Mouse (Mus musculus) thymus, postnatal 14 days (tissue): ENCODE results near the gene Pex3.

ENCODE experiments used
- DNase-seq: peaks from one replicate; pipeline ENCODE4 v3.0.0; 2021

Pex3 gene

GRCm38 (mm10) chr10:13552646-13553497 is at the start of gene Pex3, which contains the start of gene Adat2:
TSS of gene Pex3 (minus strand) at chr10:13553142.
TSS of gene Adat2 (plus strand) at chr10:13552894.
- peak; percentile 93 for DNase-seq

DNA sequence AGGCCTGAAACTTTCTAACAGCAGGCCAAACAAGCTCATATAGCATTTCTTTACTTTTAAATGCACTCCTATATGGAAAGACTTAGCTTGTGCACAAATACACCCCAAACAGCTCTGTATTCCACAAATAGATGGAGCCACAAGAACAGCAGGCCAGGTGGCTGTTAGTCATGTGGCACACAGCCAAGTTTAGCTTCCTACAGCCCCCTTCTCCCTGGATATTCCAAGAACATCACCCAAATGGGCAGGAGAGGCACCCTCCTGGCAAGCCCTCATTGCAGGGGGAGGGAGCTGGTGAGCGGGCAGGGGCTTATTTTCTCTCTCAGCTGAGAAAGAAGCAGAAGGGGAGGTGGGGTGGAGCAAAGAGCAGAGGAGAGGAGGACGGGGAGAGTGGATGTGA is 48.0 kb upstream of the Pex3 start:
- no peak for DNase-seq

DNA sequence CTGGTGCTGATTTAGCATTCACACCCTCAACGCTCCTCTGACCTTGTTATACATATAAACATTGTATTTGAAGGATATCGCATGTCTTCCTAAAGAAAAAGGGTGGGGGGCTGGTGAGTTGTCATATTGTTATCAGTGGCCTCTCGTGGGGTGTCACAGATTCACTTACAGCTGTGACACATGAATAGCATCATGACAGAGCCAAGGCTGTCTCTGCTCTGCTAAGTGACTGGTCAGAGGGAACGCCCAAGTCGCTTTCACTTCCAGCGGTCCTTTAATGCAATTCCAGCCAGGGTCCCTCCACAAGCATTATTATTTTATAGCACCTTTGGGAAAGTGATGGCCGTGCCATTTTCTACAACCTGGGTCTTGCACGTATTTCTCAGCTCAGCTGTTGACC is 44.5 kb upstream of the Pex3 start:
- no peak for DNase-seq

DNA sequence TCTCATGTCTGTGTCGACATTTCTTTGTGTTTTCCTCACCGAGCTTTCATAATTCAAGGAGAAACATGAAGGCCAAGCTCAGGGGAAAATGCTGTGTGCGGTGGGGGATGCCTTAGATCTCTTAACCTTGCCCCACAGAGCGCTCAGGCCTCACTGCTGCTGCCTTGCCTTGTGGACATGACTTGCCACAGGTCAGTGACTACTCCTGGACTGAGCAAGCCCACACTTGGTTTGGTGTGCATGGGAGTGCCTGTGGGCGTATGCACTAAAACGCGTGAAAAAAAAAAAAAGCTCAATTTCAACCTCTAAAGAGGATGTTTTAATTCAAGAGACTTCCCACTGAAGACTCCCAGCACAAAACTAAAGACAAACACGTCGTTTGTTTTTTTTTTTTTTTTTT is 43.9 kb upstream of the Pex3 start:
- DNase-seq = no peak

GRCm38 (mm10) chr10:13596073-13596472 is 43.1 kb upstream of the Pex3 start:
- DNase-seq = no peak

DNA sequence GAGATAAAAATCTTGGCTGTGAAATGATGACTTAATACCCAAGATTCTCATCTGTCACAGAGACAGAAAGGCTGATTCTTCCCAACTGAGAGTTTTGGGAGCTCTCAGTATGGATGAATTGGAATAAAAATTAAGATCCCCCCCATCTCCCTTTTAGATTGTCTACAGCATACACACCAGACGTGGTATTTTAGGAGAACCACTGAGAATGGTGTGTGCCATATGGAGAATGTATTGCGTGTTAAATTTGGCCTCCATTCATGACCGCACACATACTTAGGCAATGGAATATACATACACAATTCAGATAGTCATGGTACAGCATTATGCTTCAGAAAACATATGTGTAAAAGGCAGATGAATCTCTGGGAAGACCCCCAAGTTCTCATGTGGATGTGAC is 40.6 kb upstream of the Pex3 start:
- DNase-seq = no peak

DNA sequence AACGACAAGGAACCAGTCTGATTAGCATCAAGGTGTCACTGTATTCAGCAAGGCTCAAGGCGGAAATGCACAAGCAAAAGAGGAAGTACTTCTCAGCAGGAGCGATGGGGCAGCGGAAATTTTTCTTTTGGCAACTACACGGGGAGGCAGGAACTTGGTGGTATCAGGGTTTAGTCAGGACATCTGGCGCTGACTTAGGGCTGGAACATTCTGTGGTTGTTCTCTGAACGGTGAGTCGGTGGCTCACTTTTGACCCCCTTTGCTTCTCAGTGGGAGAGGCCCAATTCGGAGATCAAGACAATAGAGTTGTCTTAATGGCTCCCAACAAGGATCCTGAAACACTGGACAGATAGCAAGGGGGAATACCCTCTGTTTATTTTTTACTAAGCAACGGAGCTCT is 39.3 kb upstream of the Pex3 start:
- DNase-seq = no peak

GRCm38 (mm10) chr10:13587914-13588313 is 35.0 kb upstream of the Pex3 start:
- DNase-seq = no peak

- no peak for DNase-seq
Measured at GRCm38 (mm10) chr10:13577123-13577522, 24.2 kb upstream of the Pex3 start.

- no peak for DNase-seq
Measured at GRCm38 (mm10) chr10:13572410-13572809, 19.5 kb upstream of the Pex3 start.

DNA sequence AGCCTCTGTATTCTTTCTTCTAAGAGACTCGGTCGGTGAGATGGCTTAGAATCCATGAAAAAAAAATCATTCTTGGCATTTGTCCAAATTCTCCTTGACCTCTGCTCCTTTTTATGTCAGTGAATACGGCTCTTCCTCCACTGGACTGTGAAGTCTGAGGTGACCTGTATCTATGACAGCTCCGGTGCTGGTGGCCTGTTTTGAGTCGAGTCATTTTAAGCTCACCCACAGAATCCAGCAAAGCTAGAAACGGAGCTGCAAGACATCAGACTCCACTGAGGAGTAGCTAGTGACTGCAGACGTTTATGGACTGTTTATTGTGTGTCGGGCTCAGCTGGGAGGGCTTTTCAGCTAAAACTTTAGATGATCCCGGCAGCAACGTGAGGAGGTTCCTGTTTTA is 19.1 kb upstream of the Pex3 start:
- DNase-seq = no peak

- DNase-seq = no peak
Measured at GRCm38 (mm10) chr10:13570697-13571538, 18.0 kb upstream of the Pex3 start.

- no peak for DNase-seq
Measured at GRCm38 (mm10) chr10:13569818-13570217, 16.9 kb upstream of the Pex3 start.

GRCm38 (mm10) chr10:13566393-13566792 is 13.5 kb upstream of the Pex3 start:
- no peak for DNase-seq

DNA sequence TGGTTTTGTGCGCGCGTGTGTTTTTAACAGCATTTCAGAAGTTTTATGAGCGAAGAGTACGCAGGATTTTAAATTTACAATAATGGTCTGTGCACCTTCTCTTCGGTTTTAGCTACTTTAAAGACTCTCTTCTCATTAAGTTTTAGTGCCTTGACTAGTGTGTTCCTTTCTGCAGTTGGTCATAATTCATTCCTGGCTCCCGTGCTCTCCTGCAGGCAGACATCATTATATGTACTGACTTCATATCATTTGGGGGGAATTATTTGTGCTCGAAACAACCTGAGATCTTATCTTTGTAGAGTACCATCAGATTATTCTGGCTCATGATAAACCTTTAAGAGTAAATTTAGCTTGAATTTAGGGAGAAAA is 12.1 kb upstream of the Pex3 start:
- no peak for DNase-seq

GRCm38 (mm10) chr10:13564364-13565079 is 11.6 kb upstream of the Pex3 start:
- DNase-seq = peak; percentile 76

DNA sequence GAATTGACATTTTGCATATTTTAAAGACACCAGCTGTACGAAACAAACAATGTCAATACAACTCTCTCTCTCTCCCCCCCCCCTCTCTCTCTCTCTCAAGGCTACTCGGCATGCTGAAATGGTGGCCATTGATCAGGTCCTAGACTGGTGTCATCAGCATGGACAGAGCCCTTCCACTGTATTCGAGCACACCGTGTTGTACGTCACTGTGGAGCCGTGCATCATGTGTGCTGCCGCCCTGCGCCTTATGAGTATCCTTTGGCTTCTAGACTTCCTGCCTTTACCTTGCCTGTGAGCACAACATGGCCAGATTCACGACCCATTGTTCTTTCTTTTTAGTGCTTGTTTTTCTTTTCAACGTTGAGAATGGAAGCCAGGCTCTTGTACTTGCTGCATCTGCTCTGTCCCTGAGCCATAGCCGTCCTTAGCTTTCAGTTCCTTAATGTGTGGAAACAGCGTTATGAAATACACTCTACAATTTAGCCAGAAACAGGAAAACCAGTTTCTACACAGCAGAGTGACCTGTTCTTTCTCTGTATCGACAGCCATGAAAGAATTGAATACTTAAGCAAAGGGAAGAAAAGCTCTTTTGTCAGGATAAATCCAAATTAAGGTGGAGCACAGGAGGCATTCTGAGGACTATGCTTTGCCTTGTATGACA is 7.2 kb upstream of the Pex3 start:
- DNase-seq = no peak

DNA sequence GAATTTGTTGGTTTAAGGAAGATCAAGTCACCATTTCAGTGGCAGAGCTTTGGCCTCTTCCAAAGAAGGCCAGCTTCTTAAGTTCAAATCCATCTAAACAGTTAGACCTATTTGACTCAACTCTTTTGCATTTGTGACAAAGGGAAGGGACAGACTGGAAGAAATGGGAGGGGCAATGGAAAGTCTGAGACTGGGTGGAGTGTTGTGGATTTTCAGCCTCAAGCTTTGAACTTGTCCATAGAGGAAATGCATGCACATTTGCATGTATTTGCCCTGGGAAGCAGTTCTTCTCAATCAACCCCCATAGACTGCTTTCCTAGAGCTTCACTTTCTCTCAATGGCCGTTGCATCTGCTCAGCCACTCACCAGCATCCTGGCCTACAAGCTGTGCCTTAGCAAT is 1.4 kb upstream of the Pex3 start:
- DNase-seq = no peak

DNA sequence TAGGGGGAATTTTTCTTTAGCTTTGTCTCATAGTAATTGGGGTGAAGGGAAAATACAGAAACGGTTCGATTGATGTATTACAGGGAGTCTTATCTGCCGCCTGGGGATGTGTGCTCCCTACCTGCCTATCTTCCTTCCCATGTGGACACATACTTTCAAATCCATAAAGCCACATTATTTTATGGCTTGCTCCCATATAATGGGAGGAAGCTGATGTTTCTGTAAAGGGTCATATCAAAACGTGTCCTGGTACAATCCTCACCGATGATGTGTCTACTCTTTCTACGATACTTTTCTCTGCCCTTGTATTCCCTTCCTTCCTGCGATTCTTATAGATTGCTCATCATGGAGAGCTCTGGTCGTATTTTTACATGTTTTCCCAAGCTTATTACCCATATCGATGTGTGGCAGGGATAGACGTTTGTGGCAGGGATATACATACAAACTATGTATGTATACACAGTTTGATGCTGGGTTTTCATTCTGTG is 600 bp upstream of the Pex3 start:
- DNase-seq = no peak

- no peak for DNase-seq
Measured at GRCm38 (mm10) chr10:13541721-13542120, 11.2 kb downstream of the Pex3 start.

- DNase-seq = no peak
Measured at GRCm38 (mm10) chr10:13539769-13540333, 13.1 kb downstream of the Pex3 start.

- DNase-seq = no peak
Measured at GRCm38 (mm10) chr10:13536706-13537105, 16.2 kb downstream of the Pex3 start.
